Mouse (Mus musculus): ENCODE measurements around the gene Kdelc2. TPM values are rescaled to one million over a fixed set of nuclear protein-coding genes. Genes with fewer than 3 reads are reported as not detected.

The Kdelc2 gene
- polyA plus RNA-seq, 1 experiment from 2014 or later: 15.9 TPM

DNA sequence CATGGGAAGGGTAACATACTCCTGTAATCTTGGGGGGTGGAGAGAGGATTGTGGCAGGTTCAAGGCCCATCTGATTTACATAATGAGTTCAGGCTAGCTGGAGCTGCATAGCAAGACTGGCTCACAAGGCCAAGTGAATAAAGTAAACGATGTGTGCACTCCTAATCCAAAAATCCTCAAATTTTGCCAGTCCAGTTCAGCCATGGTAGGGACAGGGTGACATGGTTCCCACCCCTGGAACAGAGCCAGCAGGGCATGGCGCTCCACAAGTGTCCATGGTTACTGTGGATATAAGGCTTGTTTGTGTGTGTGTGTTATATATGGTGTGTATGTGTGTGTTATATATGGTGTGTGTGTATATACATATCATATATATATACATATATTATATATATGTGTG lies 33.5 kb upstream of the Kdelc2 start:
- no peak for ATAC-seq (ENCODE audit: insufficient number of reproducible peaks, insufficient read depth, low FRiP score, low TSS enrichment, low read depth)
- WGBS: 83% methylated on average over 2 of the region's 2 CpGs
- no peaks in the 10 kb centered on the region for H3K9me3 ChIP-seq
- H3K4me1 ChIP-seq (replicated peaks): no peaks in the 10 kb centered on the region
- H3K9ac ChIP-seq (replicated peaks): no peak overlapping the region
- no peaks in the 10 kb centered on the region for H3K36me3 ChIP-seq
- no peak overlapping the region for H3K4me3 ChIP-seq (replicated peaks)
- no peak overlapping the region for H3K4me2 ChIP-seq
- no peaks in the 10 kb centered on the region for H3K27me3 ChIP-seq
- H3K27ac ChIP-seq: no peak overlapping the region

DNA sequence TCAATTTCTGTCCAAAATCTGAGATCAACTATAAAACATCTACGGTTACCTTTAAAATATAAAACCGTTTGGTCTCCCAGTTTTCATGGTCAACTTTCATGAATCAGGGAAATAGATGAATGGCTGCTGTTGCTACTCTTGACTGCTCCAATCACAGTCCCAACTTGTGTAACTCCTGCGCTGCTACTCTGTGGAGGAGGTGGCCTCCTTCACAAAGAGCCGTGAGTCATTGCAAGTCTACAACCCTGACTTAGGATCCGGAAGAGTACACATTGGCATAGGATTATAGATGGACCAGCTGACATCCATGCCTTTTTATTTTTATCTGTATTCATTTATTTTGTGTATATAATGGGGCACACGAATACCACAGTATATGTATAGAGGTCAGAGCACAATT lies 31.9 kb upstream of the Kdelc2 start:
- Histone ChIP-seq H3K27ac (no peak overlapping the region), H3K9ac (replicated peaks) (no peak overlapping the region), H3K36me3 (no peaks in the 10 kb centered on the region), H3K4me1 (replicated peaks) (no peaks in the 10 kb centered on the region), H3K4me3 (replicated peaks) (no peak overlapping the region), H3K4me2 (no peak overlapping the region), H3K27me3 (no peaks in the 10 kb centered on the region), H3K9me3 (no peaks in the 10 kb centered on the region)
- 92% methylated on average over 6 of the region's 6 CpGs for WGBS
- ATAC-seq (ENCODE audit: insufficient number of reproducible peaks, insufficient read depth, low FRiP score, low TSS enrichment, low read depth): no peak

DNA sequence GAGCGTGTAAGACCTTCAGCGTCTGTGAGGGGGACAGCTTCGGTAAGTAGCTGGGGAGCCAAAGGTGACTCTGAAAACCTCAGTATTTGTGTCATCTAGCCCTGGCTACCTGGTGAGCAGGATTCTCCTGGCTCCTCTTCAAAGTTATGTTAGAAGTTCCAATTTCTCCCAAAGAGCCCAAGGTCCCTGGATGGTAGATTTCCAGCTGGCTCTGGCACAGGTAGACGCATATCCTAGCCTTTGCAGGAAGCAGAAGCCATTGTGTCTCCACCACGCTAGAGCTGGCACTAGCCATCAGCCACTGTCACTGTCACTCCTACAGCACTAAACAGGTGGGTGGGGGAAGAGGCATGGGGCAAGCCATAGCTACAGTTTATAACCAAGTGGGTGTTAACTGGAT lies 30.7 kb upstream of the Kdelc2 start:
- WGBS: 91% methylated on average over 5 of the region's 5 CpGs
- Histone ChIP-seq H3K4me2 (no peak overlapping the region), H3K4me1 (replicated peaks) (no peaks in the 10 kb centered on the region), H3K36me3 (no peaks in the 10 kb centered on the region), H3K9ac (replicated peaks) (no peak overlapping the region), H3K9me3 (no peaks in the 10 kb centered on the region), H3K4me3 (replicated peaks) (no peak overlapping the region), H3K27me3 (no peaks in the 10 kb centered on the region), H3K27ac (no peak overlapping the region)
- ATAC-seq (ENCODE audit: insufficient number of reproducible peaks, insufficient read depth, low FRiP score, low TSS enrichment, low read depth): no peak

DNA sequence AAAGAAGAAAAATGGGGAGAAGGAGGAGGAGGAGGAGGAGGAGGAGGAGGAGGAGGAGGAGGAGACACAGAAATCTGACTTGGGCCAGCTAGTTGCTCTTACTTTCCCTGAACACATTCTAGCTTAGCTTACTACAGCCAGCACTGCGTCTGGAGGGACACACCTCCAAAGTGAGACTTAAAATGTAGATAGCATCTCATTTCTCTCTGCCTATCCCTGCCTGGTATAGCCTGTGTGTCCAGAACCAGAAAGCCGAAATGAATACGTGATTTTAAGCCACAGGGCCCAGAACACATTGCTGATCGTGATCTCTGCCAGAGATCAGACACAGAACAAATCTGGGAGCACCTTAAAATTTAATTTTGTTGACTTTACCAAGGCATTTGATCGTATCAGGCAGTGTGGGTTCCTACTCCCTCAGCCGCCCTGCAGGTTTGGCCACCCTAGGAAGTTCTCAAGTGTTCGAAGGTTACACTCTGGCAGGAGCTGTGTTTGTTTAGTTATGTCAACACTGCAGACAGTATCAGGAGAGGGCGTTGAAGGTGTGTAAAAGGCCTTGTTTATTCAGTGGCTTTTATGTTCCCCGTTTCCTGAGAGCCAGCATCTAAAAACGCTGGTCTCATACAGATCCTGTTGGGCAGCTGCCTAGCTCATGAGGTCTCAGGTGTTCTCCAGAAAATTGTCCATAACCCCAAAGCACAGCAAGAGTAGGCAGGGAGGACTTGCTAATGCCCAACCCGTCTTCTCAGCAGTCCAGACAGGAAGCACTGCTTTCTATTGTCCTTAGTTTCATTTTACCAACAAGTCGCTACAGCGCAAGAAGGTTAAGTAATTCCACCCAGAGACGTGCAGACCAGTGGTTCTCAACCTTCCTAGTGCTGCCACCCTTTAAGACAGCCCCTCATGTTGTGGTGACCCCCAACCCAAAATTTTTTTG lies 27.3 kb upstream of the Kdelc2 start:
- 55% methylated on average over 14 of the region's 14 CpGs for WGBS
- ATAC-seq (ENCODE audit: insufficient number of reproducible peaks, insufficient read depth, low FRiP score, low TSS enrichment, low read depth): no peak; the same call in 1 of the 2 replicates
- no peaks in the 10 kb centered on the region for H3K36me3 ChIP-seq
- H3K4me3 ChIP-seq (replicated peaks): no peak overlapping the region
- H3K4me2 ChIP-seq: no peak overlapping the region
- H3K4me1 ChIP-seq (replicated peaks): no peaks in the 10 kb centered on the region
- no peaks in the 10 kb centered on the region for H3K27me3 ChIP-seq
- H3K9ac ChIP-seq (replicated peaks): no peak overlapping the region
- H3K27ac ChIP-seq: no peak overlapping the region
- H3K9me3 ChIP-seq: no peaks in the 10 kb centered on the region

DNA sequence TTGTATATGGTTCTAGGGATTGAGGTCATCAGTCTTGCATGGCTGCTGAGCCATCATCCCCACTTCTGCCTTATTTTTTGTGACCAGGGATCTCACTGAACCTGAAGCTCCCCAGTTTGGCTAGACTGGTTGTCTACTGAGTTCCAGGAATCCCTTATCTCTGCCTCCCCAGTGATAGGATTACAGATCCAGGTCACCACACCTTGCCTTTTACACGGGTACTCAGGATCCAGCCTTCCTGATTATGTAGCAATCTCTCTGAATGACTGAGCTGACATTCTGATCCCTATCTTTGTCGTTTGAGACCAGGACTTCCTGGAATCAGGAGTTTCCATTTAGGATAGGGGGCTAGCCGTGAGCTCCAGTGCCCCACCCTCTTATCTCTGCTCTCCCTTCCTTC lies 12.5 kb upstream of the Kdelc2 start:
- H3K4me1 ChIP-seq (replicated peaks): no peaks in the 10 kb centered on the region
- no peak overlapping the region for H3K4me3 ChIP-seq (replicated peaks)
- WGBS: 68% methylated on average over 3 of the region's 3 CpGs
- H3K9me3 ChIP-seq: no peaks in the 10 kb centered on the region
- no peak overlapping the region for H3K4me2 ChIP-seq
- no peak for ATAC-seq (ENCODE audit: insufficient number of reproducible peaks, insufficient read depth, low FRiP score, low TSS enrichment, low read depth)
- H3K9ac ChIP-seq (replicated peaks): no peak overlapping the region
- no peaks in the 10 kb centered on the region for H3K36me3 ChIP-seq
- H3K27ac ChIP-seq: no peak overlapping the region
- H3K27me3 ChIP-seq: no peaks in the 10 kb centered on the region

DNA sequence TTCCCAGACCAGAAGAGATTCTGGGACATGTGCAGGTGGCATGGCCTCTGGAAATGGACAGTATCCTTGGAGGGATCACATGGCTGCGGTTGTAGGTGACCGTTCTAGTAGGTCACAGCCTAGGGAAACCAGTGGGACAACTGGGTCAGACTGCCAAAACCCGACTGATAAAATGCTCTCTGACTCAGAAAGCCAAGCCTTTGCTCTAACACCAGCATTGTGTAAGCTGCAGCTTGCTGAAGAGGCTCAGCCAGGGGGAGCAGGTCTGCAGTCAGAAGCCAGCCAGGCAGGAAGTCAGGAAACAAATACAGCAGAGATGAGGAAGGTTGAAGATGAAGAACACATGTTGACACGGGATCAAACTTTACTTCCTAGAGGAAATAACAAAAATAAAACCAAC lies 7.9 kb upstream of the Kdelc2 start:
- no peaks in the 10 kb centered on the region for H3K4me1 ChIP-seq (replicated peaks)
- no peak overlapping the region for H3K4me2 ChIP-seq
- H3K4me3 ChIP-seq (replicated peaks): no peak overlapping the region
- no peak for ATAC-seq (ENCODE audit: insufficient number of reproducible peaks, insufficient read depth, low FRiP score, low TSS enrichment, low read depth)
- WGBS: 76% methylated on average over 4 of the region's 4 CpGs
- no peak overlapping the region for H3K27ac ChIP-seq
- H3K9ac ChIP-seq (replicated peaks): no peak overlapping the region
- no peaks in the 10 kb centered on the region for H3K27me3 ChIP-seq
- no peaks in the 10 kb centered on the region for H3K9me3 ChIP-seq
- H3K36me3 ChIP-seq: no peaks in the 10 kb centered on the region

DNA sequence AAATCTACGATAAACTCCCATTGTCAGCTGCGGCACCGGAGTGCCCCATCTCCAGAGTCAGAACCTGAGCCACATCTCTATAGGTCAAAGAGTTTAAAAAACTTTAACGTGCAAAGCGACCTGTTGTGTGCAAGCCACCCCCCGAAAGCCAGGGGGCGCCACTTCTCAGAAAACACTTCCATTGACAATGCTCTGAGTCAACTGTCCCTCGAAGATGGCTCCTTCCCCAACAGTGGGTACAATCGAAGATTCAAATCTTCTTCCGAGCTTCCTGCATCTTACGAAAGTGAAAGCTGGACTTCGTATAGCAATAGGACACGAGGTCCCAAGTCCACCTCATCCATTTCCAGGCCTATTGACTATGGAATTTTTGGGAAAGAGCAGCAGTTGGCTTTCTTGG lies 7.0 kb upstream of the Kdelc2 start:
- H3K36me3 ChIP-seq: no peaks in the 10 kb centered on the region
- no peaks in the 10 kb centered on the region for H3K27me3 ChIP-seq
- no peak for ATAC-seq (ENCODE audit: insufficient number of reproducible peaks, insufficient read depth, low FRiP score, low TSS enrichment, low read depth)
- no peaks in the 10 kb centered on the region for H3K4me1 ChIP-seq (replicated peaks)
- H3K9ac ChIP-seq (replicated peaks): no peak overlapping the region
- no peak overlapping the region for H3K4me2 ChIP-seq
- no peak overlapping the region for H3K4me3 ChIP-seq (replicated peaks)
- 83% methylated on average over 13 of the region's 13 CpGs for WGBS
- no peak overlapping the region for H3K27ac ChIP-seq
- H3K9me3 ChIP-seq: no peaks in the 10 kb centered on the region

DNA sequence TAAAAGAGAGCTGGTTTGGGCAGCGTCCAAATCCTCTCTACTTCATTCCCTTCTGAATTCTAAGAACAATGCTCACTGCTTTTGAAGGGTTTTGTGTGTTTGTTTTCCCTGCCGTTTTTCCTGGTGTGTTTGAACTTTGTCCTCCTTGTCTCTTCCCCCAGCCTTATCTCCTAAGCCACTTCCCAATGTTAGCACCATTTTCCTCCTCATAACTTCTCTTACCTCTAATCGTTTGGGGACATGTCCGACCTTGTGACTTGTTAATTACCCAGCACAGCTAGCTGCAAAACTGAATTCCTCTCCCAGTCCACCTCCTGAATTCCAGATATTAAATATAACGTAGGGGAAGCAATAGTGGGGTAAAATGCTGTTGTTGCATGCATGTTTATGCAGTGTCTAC lies 6.2 kb upstream of the Kdelc2 start:
- Histone ChIP-seq H3K9ac (replicated peaks) (no peak overlapping the region), H3K9me3 (no peaks in the 10 kb centered on the region), H3K27me3 (no peaks in the 10 kb centered on the region), H3K27ac (no peak overlapping the region), H3K4me1 (replicated peaks) (no peaks in the 10 kb centered on the region), H3K4me3 (replicated peaks) (no peak overlapping the region), H3K4me2 (no peak overlapping the region), H3K36me3 (no peaks in the 10 kb centered on the region)
- no peak for ATAC-seq (ENCODE audit: insufficient number of reproducible peaks, insufficient read depth, low FRiP score, low TSS enrichment, low read depth)
- 68% methylated on average over 5 of the region's 5 CpGs for WGBS

DNA sequence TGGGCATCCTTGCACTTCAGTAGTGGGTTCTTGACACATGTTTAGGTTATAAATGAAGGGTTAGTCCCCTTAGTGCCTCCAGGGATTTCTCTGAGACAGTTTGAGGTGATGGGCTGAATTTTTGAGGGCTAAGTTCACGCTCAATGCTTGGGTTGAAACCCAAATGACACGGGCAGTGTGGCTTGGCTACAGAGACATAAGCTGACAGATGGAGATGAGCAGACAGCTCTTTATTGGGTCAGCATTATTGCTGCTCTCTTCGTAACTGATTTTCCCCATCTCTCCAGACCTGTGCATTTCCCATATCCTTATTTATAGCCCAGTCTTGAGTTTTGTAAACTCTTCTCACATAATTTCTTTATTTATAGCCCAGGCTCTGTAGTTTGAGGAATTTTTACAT lies 5.7 kb upstream of the Kdelc2 start:
- H3K27ac ChIP-seq: no peak overlapping the region
- ATAC-seq (ENCODE audit: insufficient number of reproducible peaks, insufficient read depth, low FRiP score, low TSS enrichment, low read depth): no peak
- 74% methylated on average over 3 of the region's 3 CpGs for WGBS

DNA sequence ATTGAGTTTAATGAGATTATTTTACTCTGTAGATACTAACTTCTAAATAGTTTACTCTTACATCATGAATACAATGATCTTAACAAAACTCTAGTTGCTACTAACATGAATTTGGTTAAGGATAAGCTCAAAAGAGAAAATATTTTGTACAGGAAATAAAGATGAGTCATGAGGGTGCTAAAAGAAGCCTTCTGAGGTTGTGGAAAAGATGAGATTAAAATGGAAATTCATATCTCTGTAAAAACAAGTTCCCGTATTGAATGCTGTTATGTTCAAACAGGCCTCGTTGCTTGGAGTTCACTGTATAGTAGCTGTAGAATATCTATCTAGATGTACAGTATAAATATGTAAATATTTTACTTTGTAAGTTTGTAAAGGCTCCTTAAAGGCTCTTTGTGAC lies 3.2 kb upstream of the Kdelc2 start:
- no peaks in the 10 kb centered on the region for H3K27me3 ChIP-seq
- no peak overlapping the region for H3K27ac ChIP-seq
- no peak overlapping the region for H3K4me3 ChIP-seq (replicated peaks)
- 89% methylated on average over 2 of the region's 2 CpGs for WGBS
- no peaks in the 10 kb centered on the region for H3K36me3 ChIP-seq
- ATAC-seq (ENCODE audit: insufficient number of reproducible peaks, insufficient read depth, low FRiP score, low TSS enrichment, low read depth): no peak
- no peak overlapping the region for H3K9ac ChIP-seq (replicated peaks)
- no peak overlapping the region for H3K4me2 ChIP-seq
- no peaks in the 10 kb centered on the region for H3K9me3 ChIP-seq
- H3K4me1 ChIP-seq (replicated peaks): 0 out of 2 replicates have a peak, but pooled peaks cover 4% of the 10 kb centered on the region

More for the DNA sequence above, 5.7 kb upstream of the Kdelc2 start:
- H3K4me2 ChIP-seq: no peak overlapping the region
- H3K27me3 ChIP-seq: no peaks in the 10 kb centered on the region
- no peaks in the 10 kb centered on the region for H3K36me3 ChIP-seq
- H3K4me1 ChIP-seq (replicated peaks): no peaks in the 10 kb centered on the region
- H3K9me3 ChIP-seq: no peaks in the 10 kb centered on the region
- H3K9ac ChIP-seq (replicated peaks): no peak overlapping the region
- H3K4me3 ChIP-seq (replicated peaks): no peak overlapping the region

DNA sequence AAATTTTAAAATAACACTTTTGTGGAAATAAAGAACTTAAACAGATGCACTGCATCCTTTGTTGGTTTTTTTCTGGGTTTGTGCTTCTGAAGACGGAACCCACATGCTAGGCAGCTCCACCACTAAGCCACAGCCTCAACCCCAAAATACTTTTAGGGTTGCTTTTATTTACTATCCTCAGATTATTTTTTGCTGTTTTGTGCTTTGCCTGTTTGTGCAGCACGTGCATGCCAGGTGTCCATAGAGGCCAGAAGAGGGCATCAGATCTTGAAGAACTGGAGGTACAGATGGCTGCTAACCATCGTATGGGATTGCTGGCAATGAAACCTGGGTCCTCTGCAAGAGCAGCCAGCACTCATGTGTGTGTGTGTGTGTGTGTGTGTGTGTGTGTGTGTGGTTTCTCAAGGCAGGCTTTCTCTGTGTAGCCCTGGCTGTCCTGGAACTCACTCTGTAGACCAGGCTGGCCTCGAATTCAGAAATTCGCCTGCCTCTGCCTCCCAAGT lies 2.7 kb upstream of the Kdelc2 start:
- H3K4me3 ChIP-seq (replicated peaks): no peak overlapping the region
- H3K27ac ChIP-seq: no peak overlapping the region
- H3K36me3 ChIP-seq: no peaks in the 10 kb centered on the region
- no peaks in the 10 kb centered on the region for H3K27me3 ChIP-seq
- no peak for ATAC-seq (ENCODE audit: insufficient number of reproducible peaks, insufficient read depth, low FRiP score, low TSS enrichment, low read depth)
- H3K4me2 ChIP-seq: no peak overlapping the region
- no peak overlapping the region for H3K9ac ChIP-seq (replicated peaks)
- H3K4me1 ChIP-seq (replicated peaks): 0 out of 2 replicates have a peak, but pooled peaks cover 4% of the 10 kb centered on the region
- 76% methylated on average over 5 of the region's 5 CpGs for WGBS
- no peaks in the 10 kb centered on the region for H3K9me3 ChIP-seq

Measured in limb, embryonic 12.5 days (tissue).